Mouse (Mus musculus): Measurements from ENCODE around the gene Evx2. TPM values are rescaled to one million over a fixed set of nuclear protein-coding genes. Genes with fewer than 3 reads are reported as not detected.

Evx2 gene
- polyA plus RNA-seq, 1 experiment from 2014 or later, result 1.3 TPM

GRCm38 (mm10) chr2:74676376-74677052 lies 17.2 kb upstream of the Evx2 start:
- H3K4me3 ChIP-seq (replicated peaks; ENCODE audit: low read length), result no peak overlapping the region
- H3K9ac ChIP-seq, result no peak overlapping the region
- no peak for DNase-seq (ENCODE audit: low spot score)
- no peak overlapping the region for H3K4me2 ChIP-seq (replicated peaks)
- 5% methylated on average over 9 of the region's 9 CpGs for WGBS
- no peak overlapping the region for H3K27ac ChIP-seq
- no peaks in the 10 kb centered on the region; the same call in 1 of the 2 replicates for H3K4me1 ChIP-seq (replicated peaks; ENCODE audit: control insufficient read depth, insufficient read depth, low read length)
- no peaks in the 10 kb centered on the region for H3K36me3 ChIP-seq (replicated peaks; ENCODE audit: control insufficient read depth, insufficient read depth)
- no peaks in the 10 kb centered on the region for H3K9me3 ChIP-seq (ENCODE audit: control insufficient read depth, low read length)
- peaks cover 100% of the 10 kb centered on the region for H3K27me3 ChIP-seq (ENCODE audit: control insufficient read depth, insufficient read depth, low read length)
- ATAC-seq (ENCODE audit: low FRiP score), result no peak

GRCm38 (mm10) chr2:74675666-74676282 lies 16.4 kb upstream of the Evx2 start:
- WGBS, result 5% methylated on average over 24 of the region's 24 CpGs
- no peak overlapping the region for H3K4me3 ChIP-seq (replicated peaks; ENCODE audit: low read length)
- no peak overlapping the region for H3K27ac ChIP-seq
- H3K9me3 ChIP-seq (ENCODE audit: control insufficient read depth, low read length), result no peaks in the 10 kb centered on the region
- DNase-seq (ENCODE audit: low spot score) (no peak), ATAC-seq (ENCODE audit: low FRiP score) (no peak)
- H3K4me1 ChIP-seq (replicated peaks; ENCODE audit: control insufficient read depth, insufficient read depth, low read length), result no peaks in the 10 kb centered on the region; the same call in 1 of the 2 replicates
- no peak overlapping the region for H3K4me2 ChIP-seq (replicated peaks)
- H3K27me3 ChIP-seq (ENCODE audit: control insufficient read depth, insufficient read depth, low read length), result peaks cover 100% of the 10 kb centered on the region
- no peaks in the 10 kb centered on the region for H3K36me3 ChIP-seq (replicated peaks; ENCODE audit: control insufficient read depth, insufficient read depth)
- H3K9ac ChIP-seq, result no peak overlapping the region

GRCm38 (mm10) chr2:74674881-74675665 lies 15.7 kb upstream of the Evx2 start, which contains the start of gene Hoxd12:
Gene Hoxd12 (plus strand): TSS chr2:74675013.
- no peak within 1 kb of the TSS for H3K4me3 ChIP-seq (replicated peaks; ENCODE audit: low read length)
- ATAC-seq (ENCODE audit: low FRiP score), result no peak
- 1% methylated on average over 47 of the region's 47 CpGs for WGBS

GRCm38 (mm10) chr2:74673835-74674425 lies 14.6 kb upstream of the Evx2 start:
- 1% methylated on average over 24 of the region's 24 CpGs for WGBS
- peaks cover 100% of the 10 kb centered on the region for H3K27me3 ChIP-seq (ENCODE audit: control insufficient read depth, insufficient read depth, low read length)
- no peaks in the 10 kb centered on the region for H3K9me3 ChIP-seq (ENCODE audit: control insufficient read depth, low read length)
- no peak overlapping the region for H3K9ac ChIP-seq
- no peak for ATAC-seq (ENCODE audit: low FRiP score)
- no peaks in the 10 kb centered on the region; the same call in 1 of the 2 replicates for H3K4me1 ChIP-seq (replicated peaks; ENCODE audit: control insufficient read depth, insufficient read depth, low read length)
- DNase-seq (ENCODE audit: low spot score), result no peak
- H3K36me3 ChIP-seq (replicated peaks; ENCODE audit: control insufficient read depth, insufficient read depth), result no peaks in the 10 kb centered on the region
- H3K27ac ChIP-seq, result no peak overlapping the region
- no peak overlapping the region for H3K4me2 ChIP-seq (replicated peaks)
- H3K4me3 ChIP-seq (replicated peaks; ENCODE audit: low read length), result no peak overlapping the region

More at GRCm38 (mm10) chr2:74674881-74675665, 15.7 kb upstream of the Evx2 start, which contains the start of gene Hoxd12:
- Histone ChIP-seq H3K27ac (no peak within 1 kb of the TSS), H3K9me3 (ENCODE audit: control insufficient read depth, low read length) (no peaks in the 10 kb centered on the region), H3K4me1 (replicated peaks; ENCODE audit: control insufficient read depth, insufficient read depth, low read length) (no peaks in the 10 kb centered on the region; the same call in 1 of the 2 replicates), H3K9ac (no peak within 1 kb of the TSS), H3K27me3 (ENCODE audit: control insufficient read depth, insufficient read depth, low read length) (peaks cover 100% of the 10 kb centered on the region), H3K36me3 (replicated peaks; ENCODE audit: control insufficient read depth, insufficient read depth) (no peaks in the 10 kb centered on the region), H3K4me2 (replicated peaks) (no peak within 1 kb of the TSS)
- no peak for DNase-seq (ENCODE audit: low spot score)

- Histone ChIP-seq H3K27ac (no peak overlapping the region), H3K4me1 (replicated peaks; ENCODE audit: control insufficient read depth, insufficient read depth, low read length) (peaks cover 4% of the 10 kb centered on the region; the same call in 1 of the 2 replicates), H3K9me3 (ENCODE audit: control insufficient read depth, low read length) (no peaks in the 10 kb centered on the region), H3K9ac (no peak overlapping the region), H3K4me3 (replicated peaks; ENCODE audit: low read length) (peak overlapping the region; percentile 22), H3K36me3 (replicated peaks; ENCODE audit: control insufficient read depth, insufficient read depth) (no peaks in the 10 kb centered on the region), H3K27me3 (ENCODE audit: control insufficient read depth, insufficient read depth, low read length) (peaks cover 98% of the 10 kb centered on the region), H3K4me2 (replicated peaks) (peak overlapping the region; percentile 39)
- DNase-seq (ENCODE audit: low spot score) (peak; percentile 75), ATAC-seq (ENCODE audit: low FRiP score) (peak; percentile 55; the same call in 1 of the 2 replicates)
- 1% methylated on average over 40 of the region's 40 CpGs for WGBS
Measured at GRCm38 (mm10) chr2:74672481-74673362, 13.4 kb upstream of the Evx2 start.

GRCm38 (mm10) chr2:74671847-74672246 lies 12.5 kb upstream of the Evx2 start:
- H3K36me3 ChIP-seq (replicated peaks; ENCODE audit: control insufficient read depth, insufficient read depth), result no peaks in the 10 kb centered on the region

GRCm38 (mm10) chr2:74670632-74671188 lies 11.4 kb upstream of the Evx2 start:
- Histone ChIP-seq H3K4me3 (replicated peaks; ENCODE audit: low read length) (no peak overlapping the region), H3K36me3 (replicated peaks; ENCODE audit: control insufficient read depth, insufficient read depth) (no peaks in the 10 kb centered on the region), H3K9me3 (ENCODE audit: control insufficient read depth, low read length) (no peaks in the 10 kb centered on the region), H3K4me1 (replicated peaks; ENCODE audit: control insufficient read depth, insufficient read depth, low read length) (peaks cover 4% of the 10 kb centered on the region; the same call in 1 of the 2 replicates), H3K9ac (no peak overlapping the region), H3K4me2 (replicated peaks) (no peak overlapping the region), H3K27ac (no peak overlapping the region), H3K27me3 (ENCODE audit: control insufficient read depth, insufficient read depth, low read length) (peaks cover 98% of the 10 kb centered on the region)
- WGBS, result 2% methylated on average over 3 of the region's 3 CpGs
- ATAC-seq (ENCODE audit: low FRiP score) (no peak), DNase-seq (ENCODE audit: low spot score) (no peak)

More at GRCm38 (mm10) chr2:74671847-74672246, 12.5 kb upstream of the Evx2 start:
- no peak overlapping the region for H3K4me3 ChIP-seq (replicated peaks; ENCODE audit: low read length)
- no peak overlapping the region for H3K9ac ChIP-seq
- no peak overlapping the region for H3K27ac ChIP-seq
- peaks cover 98% of the 10 kb centered on the region for H3K27me3 ChIP-seq (ENCODE audit: control insufficient read depth, insufficient read depth, low read length)
- H3K4me2 ChIP-seq (replicated peaks), result no peak overlapping the region
- no peaks in the 10 kb centered on the region for H3K9me3 ChIP-seq (ENCODE audit: control insufficient read depth, low read length)
- no peak for DNase-seq (ENCODE audit: low spot score)
- WGBS, result 6% methylated on average over 5 of the region's 5 CpGs
- peaks cover 4% of the 10 kb centered on the region; the same call in 1 of the 2 replicates for H3K4me1 ChIP-seq (replicated peaks; ENCODE audit: control insufficient read depth, insufficient read depth, low read length)
- ATAC-seq (ENCODE audit: low FRiP score), result no peak

GRCm38 (mm10) chr2:74669650-74670235 lies 10.4 kb upstream of the Evx2 start:
- Histone ChIP-seq H3K4me1 (replicated peaks; ENCODE audit: control insufficient read depth, insufficient read depth, low read length) (peaks cover 4% of the 10 kb centered on the region; the same call in 1 of the 2 replicates), H3K9ac (no peak overlapping the region), H3K27me3 (ENCODE audit: control insufficient read depth, insufficient read depth, low read length) (peaks cover 98% of the 10 kb centered on the region), H3K36me3 (replicated peaks; ENCODE audit: control insufficient read depth, insufficient read depth) (no peaks in the 10 kb centered on the region), H3K27ac (no peak overlapping the region), H3K4me2 (replicated peaks) (no peak overlapping the region), H3K9me3 (ENCODE audit: control insufficient read depth, low read length) (no peaks in the 10 kb centered on the region), H3K4me3 (replicated peaks; ENCODE audit: low read length) (no peak overlapping the region)
- under 1% methylated on average over 14 of the region's 14 CpGs for WGBS
- ATAC-seq (ENCODE audit: low FRiP score), result no peak
- no peak for DNase-seq (ENCODE audit: low spot score)
